Mouse (Mus musculus) layer of hippocampus, adult 8-10 months (tissue): Measurements from ENCODE around the gene Spats2. TPM values are rescaled to one million over a fixed set of nuclear protein-coding genes. Genes with fewer than 3 reads are reported as not detected.
A peak's percentile ranks its signal among the peaks of the same experiment; 100 is the strongest.
"Not testable (repeated sequence)": the region's sequence is repeated elsewhere in the genome, so short reads cannot be mapped to it uniquely, and the experiment has no call there.

ENCODE experiments used
- DNase-seq, 2 experiments: peaks; one replicate each; pipeline ENCODE4 v3.0.0; 2022; ENCODE audit warnings: low spot score in 2 of 2
- total RNA-seq, 4 experiments: library from RNA; stranded (reverse); gene quantifications; 2 replicates each; pipeline ENCODE4 v1.2.4; 2022

The Spats2 gene
- total RNA-seq, 4 experiments from 2014 or later, result 29.6 to 31.8 (median 30.0) TPM

DNA sequence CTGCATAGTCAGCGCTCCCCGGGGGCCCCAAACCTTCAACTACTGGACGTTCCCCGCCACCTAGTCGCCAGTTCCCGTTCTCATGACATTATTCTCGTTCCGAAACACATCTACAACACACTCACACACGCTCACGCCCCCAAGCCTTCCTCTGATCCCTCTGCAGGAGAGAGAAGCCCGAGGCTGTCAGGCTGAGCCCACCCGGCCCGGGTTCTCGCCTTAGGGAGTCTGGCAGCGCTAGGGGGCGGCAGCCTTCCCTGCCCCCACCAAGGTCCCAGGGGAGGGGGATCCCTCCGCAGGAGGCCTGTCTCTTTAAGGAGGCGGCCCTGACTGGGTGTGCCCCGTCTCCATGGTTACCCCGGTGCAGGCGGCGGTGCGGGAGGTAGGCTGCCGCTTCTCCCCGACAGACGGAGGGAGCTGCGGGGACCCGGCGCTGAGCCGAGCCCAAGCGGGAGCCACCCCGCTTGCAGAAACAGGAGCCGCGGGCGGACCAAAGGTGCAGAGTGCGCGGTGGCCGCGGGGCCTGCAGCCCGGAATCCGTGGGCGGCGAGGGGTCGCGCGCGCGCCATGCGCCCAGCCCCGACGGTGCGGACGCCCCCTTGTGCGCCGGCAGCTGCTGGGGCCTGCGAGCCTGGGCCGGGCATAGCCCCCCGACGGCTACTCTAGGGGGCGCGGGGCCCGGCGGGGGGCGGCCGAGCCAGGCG, 98.6 kb downstream of the Spats2 start, which contains the start of gene Kcnh3:
Kcnh3 (plus strand) TSS at position 654 of the 704 bp plus-strand sequence.
- peak; percentile 64 to 72 for DNase-seq

DNA sequence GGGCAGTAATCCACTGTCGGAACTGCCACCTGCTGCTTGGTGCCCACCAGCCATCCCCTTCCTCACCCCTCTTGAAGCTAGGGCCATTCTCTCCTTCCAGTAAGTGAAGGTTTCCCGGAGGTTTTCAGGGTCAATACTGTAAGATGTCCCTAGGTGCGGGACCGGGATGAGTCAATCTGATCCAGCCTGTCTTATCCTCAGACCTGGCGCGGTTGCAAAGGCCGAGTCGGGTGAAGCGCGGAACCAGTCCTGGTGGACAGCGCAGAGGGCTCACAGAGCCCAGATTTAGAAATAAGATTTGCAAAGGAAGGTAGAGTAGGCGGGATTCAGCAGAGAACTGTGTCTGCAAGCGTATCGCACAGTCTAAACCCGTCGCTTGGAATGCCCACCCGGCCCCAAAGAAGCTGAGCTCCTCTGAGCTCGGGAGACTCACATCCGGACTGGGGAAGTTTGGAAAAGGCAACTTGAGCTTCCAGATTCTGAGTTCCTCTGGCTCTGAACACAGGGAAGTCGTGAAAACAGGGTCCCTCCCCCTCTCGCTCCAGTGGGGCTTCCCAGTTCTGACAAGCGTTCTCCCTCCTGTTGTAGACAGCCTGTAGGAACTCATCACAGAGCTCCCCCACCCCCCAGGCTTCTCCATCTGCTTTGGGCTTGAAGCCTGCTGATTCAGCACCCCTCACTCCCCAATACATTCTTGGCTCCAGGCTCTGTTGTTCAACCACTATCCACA, 99.5 kb downstream of the Spats2 start:
- DNase-seq, result peak; percentile 81 to 82

DNA sequence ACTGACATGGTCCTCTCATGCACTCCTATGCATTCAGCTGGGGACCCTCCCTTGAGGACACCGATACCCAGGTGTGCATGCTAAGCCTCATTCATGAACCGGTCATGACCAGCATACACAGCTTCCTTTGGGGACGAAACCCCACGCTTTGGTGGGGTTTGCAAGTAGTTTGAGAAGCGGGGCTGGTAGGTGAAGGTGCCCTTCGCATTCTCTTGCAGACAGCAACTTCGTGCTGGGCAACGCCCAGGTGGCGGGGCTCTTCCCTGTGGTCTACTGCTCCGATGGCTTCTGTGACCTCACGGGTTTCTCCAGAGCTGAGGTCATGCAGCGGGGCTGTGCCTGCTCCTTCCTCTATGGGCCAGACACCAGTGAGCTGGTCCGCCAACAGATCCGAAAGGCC, 100.4 kb downstream of the Spats2 start:
- DNase-seq, result no peak

DNA sequence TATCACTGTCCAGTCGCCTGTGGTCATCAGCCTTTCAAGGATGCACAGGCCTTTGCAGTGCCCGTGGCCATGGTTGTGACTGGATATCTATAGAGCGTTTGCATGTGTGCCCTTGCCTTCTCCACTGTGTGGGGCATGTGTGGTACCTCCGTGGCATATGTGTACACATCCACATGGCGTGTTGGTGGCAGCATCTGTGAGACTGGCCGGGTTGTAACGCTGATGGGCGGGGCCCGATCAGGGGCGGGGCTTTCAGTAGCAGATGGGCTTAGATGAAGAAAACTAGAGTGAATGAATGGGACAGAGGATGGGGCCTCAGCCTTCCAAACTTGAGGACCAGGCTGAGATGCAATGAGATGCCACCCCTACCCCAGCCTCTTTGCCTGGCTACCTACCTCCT, 106.3 kb downstream of the Spats2 start:
- no peak for DNase-seq

DNA sequence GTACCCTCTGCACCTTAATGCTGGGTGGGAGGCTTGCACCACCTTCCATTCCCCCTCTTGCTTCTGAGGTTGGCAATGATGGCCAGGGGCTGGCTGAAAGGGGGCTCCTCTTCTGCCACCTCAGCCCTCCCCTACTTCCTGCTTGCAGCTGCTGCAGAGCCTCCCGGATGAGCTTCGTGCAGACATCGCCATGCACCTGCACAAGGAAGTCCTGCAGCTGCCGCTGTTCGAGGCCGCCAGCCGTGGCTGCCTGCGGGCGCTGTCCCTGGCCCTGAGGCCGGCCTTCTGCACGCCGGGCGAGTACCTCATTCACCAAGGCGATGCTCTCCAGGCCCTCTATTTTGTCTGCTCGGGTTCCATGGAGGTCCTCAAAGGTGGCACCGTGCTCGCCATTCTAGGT, 108.0 kb downstream of the Spats2 start:
- DNase-seq, result no peak

DNA sequence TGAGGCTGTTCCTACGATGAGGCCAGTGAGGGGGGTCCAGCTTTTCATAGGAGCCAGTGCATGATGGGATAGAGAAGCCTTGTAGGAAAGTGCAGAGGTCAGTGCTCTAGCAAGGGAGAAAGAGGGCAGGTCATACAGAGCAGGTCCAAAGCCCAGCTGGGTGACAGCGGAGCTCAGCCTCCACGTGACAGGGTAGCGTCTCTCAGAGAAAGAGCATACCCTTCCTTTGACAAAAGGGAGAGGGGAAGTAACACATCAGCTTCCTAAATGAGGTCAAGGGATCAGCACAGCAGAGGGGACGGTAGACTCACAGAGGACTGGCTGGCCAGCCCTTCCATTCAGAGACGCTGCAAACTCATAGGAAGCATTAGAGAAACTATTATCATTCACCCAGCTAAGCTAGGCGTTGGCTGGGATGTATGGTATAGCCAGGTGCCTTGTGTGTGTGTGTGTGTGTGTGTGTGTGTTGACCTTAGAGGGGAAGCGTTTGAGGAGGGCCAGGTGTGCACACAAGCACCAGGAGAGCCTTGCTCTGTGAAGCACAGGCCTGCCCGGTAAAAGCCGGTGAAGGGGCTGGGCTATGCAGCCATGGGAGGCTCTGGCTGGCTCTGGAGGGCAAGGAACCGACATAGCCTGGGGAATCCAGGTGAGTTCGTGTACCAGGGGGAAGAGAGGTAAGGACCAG, 108.8 kb downstream of the Spats2 start:
- no peak for DNase-seq

DNA sequence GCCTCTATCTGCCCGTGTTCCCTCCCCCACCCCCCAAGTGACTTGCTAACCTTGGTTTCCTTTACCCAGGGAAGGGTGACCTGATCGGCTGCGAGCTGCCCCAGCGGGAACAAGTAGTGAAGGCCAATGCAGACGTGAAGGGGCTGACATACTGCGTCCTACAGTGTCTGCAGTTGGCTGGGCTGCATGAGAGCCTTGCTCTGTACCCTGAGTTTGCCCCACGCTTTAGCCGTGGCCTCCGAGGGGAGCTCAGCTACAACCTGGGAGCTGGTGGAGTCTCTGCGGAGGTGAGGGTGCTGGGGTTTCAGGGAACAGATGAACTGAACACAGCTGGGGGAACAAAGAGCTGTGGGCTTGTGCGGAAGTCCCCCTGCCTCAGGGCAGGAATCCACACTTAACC, 112.3 kb downstream of the Spats2 start:
- DNase-seq, result no peak

DNA sequence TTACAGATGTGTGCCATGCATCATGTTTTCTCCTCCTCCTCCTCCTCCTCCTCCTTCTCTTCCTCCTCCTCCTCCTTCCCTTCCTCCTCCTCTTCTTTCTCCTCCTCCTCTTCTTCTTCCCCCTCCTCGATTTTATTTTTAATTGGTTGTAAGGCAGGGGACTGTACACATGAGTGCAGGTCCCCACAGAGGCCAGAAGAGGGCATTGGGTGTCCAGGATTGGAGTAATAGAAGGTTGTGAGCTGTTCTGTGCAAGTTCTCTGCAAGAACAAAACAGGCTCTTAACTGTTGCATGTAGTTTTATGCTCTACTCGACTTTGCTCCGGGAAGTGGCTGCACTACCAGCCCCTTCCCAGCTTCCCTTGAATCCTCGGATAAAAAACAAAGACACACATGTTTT, 114.4 kb downstream of the Spats2 start:
- no peak for DNase-seq

DNA sequence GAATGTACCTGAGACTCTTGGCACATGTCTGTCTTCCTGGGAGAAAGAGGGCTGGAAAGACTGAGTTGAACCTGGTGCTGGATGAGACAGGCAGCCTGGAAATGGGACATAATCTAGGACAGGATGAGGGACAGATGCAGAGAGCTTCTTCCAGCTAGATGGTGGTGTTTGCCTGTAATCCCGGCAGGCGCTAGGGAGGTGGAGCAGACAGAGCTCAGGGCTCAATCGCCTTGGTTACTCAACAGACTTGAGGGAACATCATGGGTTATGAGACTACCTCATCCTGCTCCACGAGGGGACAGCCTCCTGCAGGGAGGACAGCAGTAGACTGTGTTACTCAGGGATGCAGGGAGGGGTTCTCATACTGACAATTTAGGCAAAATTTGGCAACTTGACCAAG, 115.5 kb downstream of the Spats2 start:
- DNase-seq, result no peak

DNA sequence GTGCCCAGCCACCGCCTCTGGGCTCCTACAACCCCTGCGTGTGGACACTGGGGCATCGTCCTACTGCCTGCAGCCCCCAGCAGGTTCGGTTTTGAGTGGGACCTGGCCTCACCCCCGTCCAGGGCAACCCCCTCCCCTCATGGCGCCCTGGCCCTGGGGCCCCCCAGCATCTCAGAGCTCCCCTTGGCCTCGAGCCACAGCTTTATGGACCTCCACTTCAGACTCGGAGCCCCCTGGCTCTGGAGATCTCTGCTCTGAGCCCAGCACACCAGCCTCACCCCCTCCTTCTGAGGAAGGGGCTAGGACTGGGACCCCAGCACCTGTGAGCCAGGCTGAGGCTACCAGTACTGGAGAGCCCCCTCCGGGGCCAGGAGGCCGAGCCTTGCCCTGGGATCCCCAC, 116.3 kb downstream of the Spats2 start:
- DNase-seq, result no peak

DNA sequence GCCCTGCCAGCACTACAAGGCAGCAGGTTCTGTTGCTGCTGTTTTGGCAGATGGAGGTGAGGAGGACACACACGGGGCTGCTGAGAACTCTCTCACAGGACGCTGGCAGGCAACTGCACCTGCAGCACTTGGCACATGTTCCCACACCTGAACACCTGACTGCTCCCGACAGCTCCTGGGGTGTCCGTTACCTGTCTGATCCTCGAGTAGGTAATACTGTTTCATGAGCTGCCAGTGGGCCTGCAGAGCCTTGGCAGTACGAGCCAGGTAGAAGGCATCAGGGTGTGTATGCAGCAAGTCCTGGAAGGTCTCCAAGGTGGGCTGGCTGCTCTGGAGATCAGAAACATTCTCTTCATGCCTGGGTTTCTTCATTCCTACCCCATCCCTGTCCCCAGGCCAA, 121.0 kb downstream of the Spats2 start:
- DNase-seq, result not testable (repeated sequence)

DNA sequence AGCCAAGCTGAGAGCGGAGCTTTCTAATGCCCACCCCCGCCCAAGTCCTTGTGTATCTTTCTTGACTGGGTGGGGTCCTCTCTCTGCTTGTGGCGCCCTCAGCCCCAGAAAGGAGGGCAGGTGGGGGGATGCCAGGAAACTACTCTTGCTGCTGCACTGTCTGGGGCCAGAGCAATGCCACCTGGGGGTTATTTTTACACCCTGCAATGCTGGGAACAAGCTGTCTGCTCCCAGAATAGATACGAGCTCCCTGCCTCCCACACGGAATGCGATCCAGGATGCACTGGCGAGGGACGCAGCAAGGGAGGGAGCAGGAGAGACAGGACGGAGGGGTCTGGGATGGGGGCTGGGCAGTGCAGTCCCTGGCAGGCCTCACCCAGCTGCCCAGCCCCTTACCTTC, 123.3 kb downstream of the Spats2 start:
- DNase-seq, result peak; percentile 57 to 75

DNA sequence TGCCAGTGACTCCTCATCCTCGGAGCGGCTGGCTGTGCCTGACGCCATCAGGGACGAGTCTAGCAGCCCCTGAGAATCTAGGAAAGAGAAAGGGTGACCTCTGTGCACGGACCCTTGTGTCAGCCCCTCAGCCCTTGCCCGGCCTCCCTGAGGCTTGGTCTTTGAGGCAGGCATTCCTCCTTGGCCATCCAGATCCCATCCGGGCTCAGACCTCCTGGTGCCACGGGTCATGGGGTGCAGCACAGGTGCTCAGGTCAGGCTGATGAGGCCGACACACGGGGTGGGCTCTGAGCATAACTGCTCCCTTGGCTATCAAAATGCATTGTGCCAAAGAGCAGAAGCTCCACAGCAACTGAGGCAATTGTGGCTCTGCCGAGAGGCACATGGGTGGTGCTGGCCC, 124.2 kb downstream of the Spats2 start:
- DNase-seq, result no peak

DNA sequence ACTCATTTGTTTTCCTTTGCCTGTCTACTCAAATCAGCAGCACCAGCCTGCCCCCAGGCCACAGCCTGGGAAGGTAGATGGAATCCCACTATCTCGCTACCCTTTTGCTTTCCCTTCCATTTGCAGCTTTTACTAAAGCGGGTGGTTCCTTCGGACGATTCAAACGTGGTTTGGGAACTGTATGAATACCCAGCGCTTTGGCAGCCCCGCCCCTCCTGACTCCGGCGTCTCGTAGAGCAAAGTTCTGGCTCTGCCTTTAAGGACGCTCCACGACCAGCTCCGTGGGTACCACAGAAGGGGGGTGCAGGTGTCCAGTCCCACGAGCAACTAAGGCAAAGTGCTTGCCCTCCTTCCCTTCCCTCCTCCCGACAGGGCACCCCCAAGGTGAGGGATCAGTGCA, 125.4 kb downstream of the Spats2 start:
- not testable (repeated sequence) for DNase-seq

DNA sequence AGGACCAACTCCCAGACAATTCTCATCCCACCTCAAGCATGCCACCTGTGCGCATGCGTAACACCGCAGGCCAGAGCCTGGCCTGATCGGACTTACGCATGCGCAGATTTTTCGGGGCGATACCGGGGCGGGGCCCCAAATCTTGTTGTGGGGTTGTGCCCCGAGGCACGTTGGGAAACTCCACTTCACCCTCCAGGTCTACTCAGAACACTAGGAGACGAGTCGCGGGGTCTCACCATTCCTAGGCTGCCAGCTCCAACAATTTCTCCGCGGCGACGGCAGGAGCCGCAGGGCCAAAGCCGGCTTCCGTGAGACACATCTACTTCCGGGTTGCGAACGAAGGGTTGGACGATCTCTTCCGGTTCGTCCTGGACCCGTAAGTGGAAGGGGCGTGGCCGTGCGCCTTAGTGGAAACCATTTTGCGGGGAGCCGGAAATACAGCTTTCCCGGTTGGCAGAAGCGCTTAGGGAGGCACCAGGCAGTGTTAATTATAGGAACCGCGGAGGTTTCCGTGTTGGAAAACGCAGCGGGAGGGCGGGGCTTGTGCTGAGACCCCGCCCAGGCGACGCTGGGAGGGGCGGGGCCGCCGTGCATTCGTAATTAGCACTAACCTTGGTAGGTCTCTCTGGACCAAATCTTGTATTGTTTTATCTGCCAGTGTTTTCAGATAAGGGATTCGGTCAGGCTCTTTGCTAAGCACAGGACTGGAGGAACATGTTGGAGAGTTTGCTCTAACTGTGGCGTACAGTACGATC, 126.1 kb downstream of the Spats2 start, which contains the start of gene Mcrs1:
Mcrs1 (minus strand) TSS at position 336 of the 755 bp plus-strand sequence.
- peak; percentile 98 to 99 for DNase-seq

DNA sequence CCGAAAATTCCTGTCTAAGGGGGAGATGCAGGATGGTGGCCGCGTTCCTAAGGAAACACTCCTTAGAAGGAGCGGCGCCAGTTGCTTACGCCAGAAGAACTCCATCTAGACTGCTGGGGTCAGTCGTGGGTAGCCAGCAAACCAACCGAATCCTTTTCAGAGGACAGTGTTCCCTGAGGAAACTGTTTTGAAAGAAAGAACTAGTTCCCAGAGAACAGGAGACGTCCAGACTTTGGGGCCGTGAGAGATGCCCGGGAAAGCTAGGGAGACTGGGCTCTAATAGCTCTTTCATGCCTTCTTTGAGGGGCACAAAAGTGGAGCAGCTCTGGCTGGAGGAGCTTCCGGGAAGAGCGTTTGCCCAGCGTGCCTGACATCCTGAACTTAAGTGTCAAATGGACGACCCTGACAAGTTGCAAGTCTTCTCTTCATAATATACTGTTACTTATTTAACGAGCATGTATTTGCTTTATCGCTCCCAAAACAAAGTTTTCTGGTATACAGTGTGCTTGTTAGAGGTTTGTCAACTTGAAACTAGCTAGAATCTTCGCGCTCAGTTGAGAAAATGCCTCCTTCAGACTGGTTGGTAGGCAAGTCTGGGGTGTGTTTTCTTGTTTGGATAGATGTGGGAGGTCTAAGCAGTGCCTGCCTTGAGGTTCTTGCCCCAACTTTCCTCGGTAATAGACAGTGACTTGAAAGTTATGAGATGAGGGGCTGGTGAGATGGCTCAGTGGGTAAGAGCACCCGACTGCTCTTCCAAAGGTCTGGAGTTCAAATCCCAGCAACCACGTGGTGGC, 126.9 kb downstream of the Spats2 start:
- DNase-seq, result no peak

DNA sequence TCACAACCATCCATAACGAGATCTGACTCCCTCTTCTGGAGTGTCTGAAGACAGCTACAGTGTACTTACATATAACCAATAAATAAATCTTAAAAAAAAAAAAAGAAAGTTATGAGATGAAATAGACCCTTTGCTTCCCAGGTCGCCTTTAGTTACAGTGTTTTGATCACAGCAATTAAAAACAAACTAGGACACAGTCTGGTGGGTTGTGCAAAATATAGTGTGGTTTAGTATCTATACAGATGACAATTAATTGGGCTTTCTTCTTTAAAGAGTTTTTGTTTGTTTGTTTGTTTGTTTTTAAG, 127.4 kb downstream of the Spats2 start:
- DNase-seq, result not testable (repeated sequence)

DNA sequence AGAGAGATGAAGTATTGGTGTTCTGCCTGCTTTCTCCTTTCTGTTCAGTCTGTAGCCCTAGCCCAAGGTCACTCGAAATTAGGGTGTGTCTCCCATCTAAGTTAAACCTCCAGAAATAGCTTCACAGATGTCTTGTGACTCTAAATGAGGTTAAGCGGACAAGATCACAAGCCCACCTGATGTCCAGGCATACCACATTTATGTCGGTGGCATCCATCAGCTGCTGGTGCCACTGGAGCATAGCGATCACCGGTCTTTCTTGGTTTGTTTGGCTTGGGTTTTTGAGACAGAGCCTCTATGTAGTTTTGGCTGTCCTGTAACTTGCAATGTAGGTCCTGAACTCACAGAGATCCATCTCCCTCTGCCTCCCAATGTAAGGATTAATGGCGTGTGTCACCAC, 128.1 kb downstream of the Spats2 start:
- DNase-seq, result no peak

DNA sequence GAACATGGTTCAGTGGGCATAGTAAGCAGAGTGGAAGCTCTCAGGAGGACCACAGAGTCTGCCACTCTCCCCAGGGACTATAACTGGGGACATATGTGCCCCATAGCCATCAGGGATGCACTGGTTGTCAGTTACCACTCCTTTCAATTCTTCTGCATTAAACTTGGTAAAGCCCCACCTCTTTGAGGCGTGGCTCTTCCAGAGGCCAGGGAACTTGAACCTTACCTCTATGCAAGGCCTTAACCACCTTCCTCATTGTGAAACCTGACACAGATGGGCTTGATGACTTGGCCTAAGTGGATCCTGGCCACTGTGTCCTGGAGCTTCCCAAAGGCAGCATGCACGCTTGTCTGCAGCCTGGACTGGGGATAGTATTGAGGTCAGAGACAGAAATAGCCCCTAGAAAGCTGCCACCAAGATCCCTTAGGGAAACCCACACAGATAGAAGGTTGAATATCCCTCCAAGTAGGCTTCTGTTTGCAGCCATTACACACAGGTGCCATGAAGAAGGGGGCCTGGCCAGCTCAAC, 128.8 kb downstream of the Spats2 start:
- DNase-seq, result no peak

DNA sequence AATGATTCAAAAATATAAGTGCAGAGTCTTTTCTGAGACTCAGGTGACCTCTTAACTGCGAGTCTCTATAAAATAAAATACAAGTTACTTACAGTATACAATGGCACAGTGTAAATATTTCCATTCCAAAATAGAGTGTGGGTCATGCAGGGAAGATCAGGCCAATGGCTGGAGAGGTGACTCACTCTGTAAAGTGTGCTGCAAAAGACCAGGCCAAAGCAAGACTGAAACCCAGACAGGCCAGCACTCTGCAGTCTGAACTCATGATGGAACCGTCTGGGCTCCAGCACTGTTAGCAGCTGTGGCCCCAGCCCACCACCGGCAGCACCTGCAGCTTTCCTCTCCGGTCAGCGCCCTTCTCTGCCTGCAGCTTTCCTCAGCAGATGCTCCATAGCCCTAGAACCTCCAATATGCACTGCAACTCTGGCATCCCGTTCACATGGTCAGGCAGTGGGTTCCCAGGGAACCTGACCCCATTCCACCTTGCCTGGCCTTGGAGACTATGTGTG, 129.6 kb downstream of the Spats2 start:
- no peak for DNase-seq
